ENCODE assay signal across 7 mouse cellular contexts in genomic region chr15:98830736-98831683, GRCm38 (mm10). TPM values are rescaled to one million over a fixed set of nuclear protein-coding genes. Genes with fewer than 3 reads are reported as not detected.
DNase-seq lines count a peak whose midpoint lies in the region; ATAC-seq lines count a peak whose summit lies in the region.

TSS of gene Prkag1 (minus strand) at chr15:98831521.

- no peaks in the 10 kb centered on the region for H3K27me3 ChIP-seq in intestine, embryonic 15.5 days (replicated peaks)
- H3K27me3 ChIP-seq in midbrain, embryonic 10.5 days (ENCODE audit: low read depth, poor library complexity, severe bottlenecking), result no peaks in the 10 kb centered on the region

- peak; percentile 98 for DNase-seq in adrenal gland, adult 2 months
- DNase-seq in embryo, embryonic 11.5 days (ENCODE audit: low read depth, low spot score), result peak; percentile 90
- DNase-seq in gastrocnemius, postnatal 36 days, result peak; percentile 93 to 96
- peak; percentile 93 to 97 for DNase-seq in left cerebral cortex, postnatal 25 days (ENCODE audit: low spot score in 2 of 2)
- peak; percentile 97 for DNase-seq in midbrain, embryonic 10.5 days (ENCODE audit: low spot score)
- DNase-seq in right cerebral cortex, postnatal 4 days, result peak; percentile 94

- peak within 1 kb of the TSS; percentile 74 for H3K4me3 ChIP-seq in intestine, embryonic 15.5 days (replicated peaks)
- peak within 1 kb of the TSS; percentile 80 for H3K4me3 ChIP-seq in midbrain, embryonic 10.5 days

- H3K4me2 ChIP-seq in intestine, embryonic 15.5 days (replicated peaks), result peak within 1 kb of the TSS; percentile 63

- peak within 1 kb of the TSS; percentile 75 for H3K9ac ChIP-seq in intestine, embryonic 15.5 days

- H3K27ac ChIP-seq in intestine, embryonic 15.5 days, result peak within 1 kb of the TSS; percentile 93
- H3K27ac ChIP-seq in midbrain, embryonic 10.5 days (replicated peaks), result peak within 1 kb of the TSS; percentile 91

- peaks cover 22% of the 10 kb centered on the region for H3K36me3 ChIP-seq in intestine, embryonic 15.5 days
- peaks cover 45% of the 10 kb centered on the region for H3K36me3 ChIP-seq in midbrain, embryonic 10.5 days

- peaks cover 10% of the 10 kb centered on the region; the same call in 1 of the 2 replicates for H3K4me1 ChIP-seq in intestine, embryonic 15.5 days (replicated peaks)
- H3K4me1 ChIP-seq in midbrain, embryonic 10.5 days, result peaks cover 34% of the 10 kb centered on the region

- H3K9me3 ChIP-seq in intestine, embryonic 15.5 days, result no peaks in the 10 kb centered on the region
- no peaks in the 10 kb centered on the region for H3K9me3 ChIP-seq in midbrain, embryonic 10.5 days (replicated peaks)

- WGBS in intestine, embryonic 15.5 days, result under 1% methylated on average over 65 of the region's 66 CpGs
- under 1% methylated on average over 66 of the region's 66 CpGs for WGBS in midbrain, embryonic 10.5 days

- intact Hi-C loops in gastrocnemius, postnatal 36 days (cut with DNase I), result loop anchor here (5.0 kb wide), 1 partner anchor 36 kb away; no protein-coding TSS in a partner anchor
- intact Hi-C loops in left cerebral cortex, postnatal 25 days (cut with DNase I), result loop anchor here (1.0 to 5.0 kb wide), 2 partner anchors 26 to 36 kb away; no protein-coding TSS in a partner anchor

- ATAC-seq in intestine, embryonic 15.5 days, result peak; percentile 97

RNA-seq across cellular contexts. Expression of gene Prkag1, which starts in this region (rescaled TPM):
- total RNA-seq in adrenal gland, adult 2 months (2021), result 10 to 100 TPM; 77.1 to 79.8 TPM
- polyA plus RNA-seq in adrenal gland, adult 2 months (2012; rRNA removed), result 54.9 and 57.3 TPM in 2 replicates
- total RNA-seq in gastrocnemius, postnatal 36 days (2021), result 10 to 100 TPM; 39.3 to 50.3 TPM
- 88.3 and 89.0 TPM in 2 replicates for polyA plus RNA-seq in intestine, embryonic 15.5 days (2015; fragmentation: Nextera tagmentation; extraction: Ambion mirVana)
- total RNA-seq in left cerebral cortex, postnatal 25 days (2021), result 10 to 100 TPM; 44.1 to 55.6 TPM
- polyA plus RNA-seq in midbrain, embryonic 10.5 days (2016; fragmentation: Nextera tagmentation; extraction: Ambion mirVana), result 90.4 and 94.9 TPM in 2 replicates

Comparison
In these comparisons a context has a peak if more than half of its experiments do, and no peak if none do; other contexts are left out.
1. Peak in every context shown above with its lines: DNase-seq, ATAC-seq, H3K4me3 ChIP-seq and H3K27ac ChIP-seq.